Mouse (Mus musculus) brown adipose tissue, adult 24 weeks (tissue): ENCODE data around the gene Tmc8. TPM values are rescaled to one million over a fixed set of nuclear protein-coding genes. Genes with fewer than 3 reads are reported as not detected.

ENCODE experiments used
- H3K27ac ChIP-seq: fragments of 200-500 bp; replicated peaks from 2 replicates; pipeline ENCODE4 v1.5.1; 2012; ENCODE audit warnings: low read depth, mild to moderate bottlenecking, low read length
- H3K4me1 ChIP-seq: fragments of 200-500 bp; 2 replicates; pipeline ENCODE4 v1.6.1; 2012; ENCODE audit warnings: low read length, mixed read lengths; ENCODE audit not compliant: control insufficient read depth, insufficient read depth, insufficient read length
- H3K4me3 ChIP-seq: fragments of 200-500 bp; 2 replicates; pipeline ENCODE4 v1.5.1; 2012; ENCODE audit warnings: low read depth, mild to moderate bottlenecking, low read length, moderate library complexity; ENCODE audit not compliant: insufficient read depth
- polyA plus RNA-seq: library from polyadenylated mRNA; stranded (reverse); fragments of >200 nt; gene quantifications from 2 replicates; pipeline ENCODE4 v1.2.4, GENCODE M21; 2012; ENCODE audit not compliant: missing spikeins, insufficient read depth, insufficient read length

Gene Tmc8
- polyA plus RNA-seq, 1 experiment = not detected

GRCm38 (mm10) chr11:117821868-117822267 lies 40.0 kb downstream of the Tmc8 start:
- Histone ChIP-seq H3K4me1 (peaks cover 11% of the 10 kb centered on the region), H3K4me3 (no peak overlapping the region), H3K27ac (no peak overlapping the region)

- H3K27ac ChIP-seq = no peak overlapping the region
- peaks cover 12% of the 10 kb centered on the region for H3K4me1 ChIP-seq
- no peak overlapping the region for H3K4me3 ChIP-seq
These were observed 40.9 kb downstream of the Tmc8 start for GRCm38 (mm10) chr11:117822728-117823241.

- no peak overlapping the region for H3K27ac ChIP-seq
- no peak overlapping the region for H3K4me3 ChIP-seq
- H3K4me1 ChIP-seq = peaks cover 18% of the 10 kb centered on the region
These were observed 41.5 kb downstream of the Tmc8 start for GRCm38 (mm10) chr11:117823411-117823810.

GRCm38 (mm10) chr11:117824060-117824969 lies 42.4 kb downstream of the Tmc8 start:
- Histone ChIP-seq H3K27ac (no peak overlapping the region), H3K4me1 (peaks cover 24% of the 10 kb centered on the region), H3K4me3 (peak overlapping the region; percentile 4; the same call in 1 of the 2 replicates)

GRCm38 (mm10) chr11:117825333-117826101 lies 43.6 kb downstream of the Tmc8 start, which contains the start of the genes Afmid and Tk1:
Gene Afmid (plus strand): TSS chr11:117825924.
Gene Tk1 (minus strand): TSS chr11:117826092.
- H3K27ac ChIP-seq = no peak within 1 kb of the TSS
- H3K4me1 ChIP-seq = peaks cover 35% of the 10 kb centered on the region
- peak within 1 kb of the TSS; percentile 24 for H3K4me3 ChIP-seq

GRCm38 (mm10) chr11:117826164-117826563 lies 44.3 kb downstream of the Tmc8 start:
- Histone ChIP-seq H3K4me3 (no peak overlapping the region), H3K4me1 (peaks cover 35% of the 10 kb centered on the region), H3K27ac (no peak overlapping the region)

GRCm38 (mm10) chr11:117826916-117827315 lies 45.0 kb downstream of the Tmc8 start:
- H3K4me3 ChIP-seq = no peak overlapping the region
- H3K4me1 ChIP-seq = peaks cover 37% of the 10 kb centered on the region
- H3K27ac ChIP-seq = no peak overlapping the region

- Histone ChIP-seq H3K4me3 (no peak overlapping the region), H3K27ac (no peak overlapping the region)
These were observed 45.5 kb downstream of the Tmc8 start for GRCm38 (mm10) chr11:117827386-117827785.

GRCm38 (mm10) chr11:117828149-117828887 lies 46.4 kb downstream of the Tmc8 start:
- H3K4me3 ChIP-seq = no peak overlapping the region
- peaks cover 31% of the 10 kb centered on the region for H3K4me1 ChIP-seq
- H3K27ac ChIP-seq = peak overlapping the region; percentile 69

More at GRCm38 (mm10) chr11:117827386-117827785, 45.5 kb downstream of the Tmc8 start:
- peaks cover 39% of the 10 kb centered on the region for H3K4me1 ChIP-seq

GRCm38 (mm10) chr11:117828888-117829604 lies 47.2 kb downstream of the Tmc8 start:
- H3K4me1 ChIP-seq = peaks cover 31% of the 10 kb centered on the region
- peak overlapping the region; percentile 69 for H3K27ac ChIP-seq

GRCm38 (mm10) chr11:117829671-117830215 lies 47.9 kb downstream of the Tmc8 start:
- Histone ChIP-seq H3K4me1 (peaks cover 31% of the 10 kb centered on the region), H3K27ac (peak overlapping the region; percentile 62)

More at GRCm38 (mm10) chr11:117828888-117829604, 47.2 kb downstream of the Tmc8 start:
- H3K4me3 ChIP-seq = no peak overlapping the region

GRCm38 (mm10) chr11:117830401-117830800 lies 48.5 kb downstream of the Tmc8 start:
- Histone ChIP-seq H3K4me3 (no peak overlapping the region), H3K27ac (peak overlapping the region; percentile 62), H3K4me1 (peaks cover 31% of the 10 kb centered on the region)

More at GRCm38 (mm10) chr11:117829671-117830215, 47.9 kb downstream of the Tmc8 start:
- no peak overlapping the region for H3K4me3 ChIP-seq

- peaks cover 28% of the 10 kb centered on the region for H3K4me1 ChIP-seq
- H3K27ac ChIP-seq = no peak overlapping the region
- H3K4me3 ChIP-seq = peak overlapping the region; percentile 73
These were observed 50.5 kb downstream of the Tmc8 start for GRCm38 (mm10) chr11:117832086-117832969.
